Mouse (Mus musculus) hindbrain, embryonic 15.5 days (tissue): ENCODE results near the gene Tmem200c. TPM values are rescaled to one million over a fixed set of nuclear protein-coding genes. Genes with fewer than 3 reads are reported as not detected.

Experiments
- ATAC-seq: fragments of 200-750 bp; cut with Nextera tagmentation; 2 replicates; pipeline ENCODE4 v1.8.0; 2017; ENCODE audit warnings: low read depth, moderate number of reproducible peaks, moderate TSS enrichment; ENCODE audit not compliant: low FRiP score
- H3K27ac ChIP-seq: fragments of 300-500 bp; sonication (generic); replicated peaks from 2 replicates; pipeline ENCODE4 v1.5.1; 2015; ENCODE audit warnings: mild to moderate bottlenecking, inconsistent platforms
- H3K27me3 ChIP-seq: fragments of 300-500 bp; sonication (generic); 2 replicates; pipeline ENCODE4 v1.6.1; 2015; ENCODE audit warnings: control low read depth, inconsistent platforms
- H3K36me3 ChIP-seq: fragments of 300-500 bp; sonication (generic); 2 replicates; pipeline ENCODE4 v1.6.1; 2015; ENCODE audit warnings: control low read depth, inconsistent platforms
- H3K4me1 ChIP-seq: fragments of 300-500 bp; sonication (generic); replicated peaks from 2 replicates; pipeline ENCODE4 v1.6.1; 2015; ENCODE audit warnings: control low read depth, inconsistent platforms
- H3K4me2 ChIP-seq: fragments of 300-500 bp; sonication (generic); 2 replicates; pipeline ENCODE4 v1.6.1; 2015; ENCODE audit warnings: moderate library complexity, mild to moderate bottlenecking, inconsistent platforms
- H3K4me3 ChIP-seq: fragments of 300-500 bp; sonication (generic); 2 replicates; pipeline ENCODE4 v1.5.1; 2015; ENCODE audit warnings: mild to moderate bottlenecking, inconsistent platforms
- H3K9ac ChIP-seq: fragments of 300-500 bp; sonication (generic); 2 replicates; pipeline ENCODE4 v1.6.1; 2015; ENCODE audit warnings: inconsistent platforms
- H3K9me3 ChIP-seq: fragments of 300-500 bp; sonication (generic); 2 replicates; pipeline ENCODE4 v1.6.1; 2016; ENCODE audit warnings: control low read depth, inconsistent platforms
- WGBS: fragments of 180-500 bp; shearing (Covaris S2); methylation state at CpG from one replicate; pipeline ENCODE4 v1.1.7; 2015; 5-methylcytosine and 5-hydroxymethylcytosine counted together
- polyA plus RNA-seq: library from polyadenylated mRNA; unstranded; fragments of >200 nt; fragmentation: Nextera tagmentation; extraction: Ambion mirVana; gene quantifications from 2 replicates; pipeline ENCODE4 v1.2.1, GENCODE M21; 2015

The Tmem200c gene
- 3.5 and 4.6 TPM in 2 replicates for polyA plus RNA-seq

GRCm38 (mm10) chr17:68826323-68826722, at the start of gene Tmem200c:
Tmem200c (plus strand) TSS chr17:68826623.
- Histone ChIP-seq H3K9me3 (no peaks in the 10 kb centered on the region), H3K27ac (no peak within 1 kb of the TSS), H3K27me3 (no peaks in the 10 kb centered on the region), H3K4me1 (no peaks in the 10 kb centered on the region), H3K36me3 (no peaks in the 10 kb centered on the region), H3K9ac (no peak within 1 kb of the TSS), H3K4me3 (no peak within 1 kb of the TSS), H3K4me2 (no peak within 1 kb of the TSS)
- WGBS, result 92% methylated on average over 6 of the region's 6 CpGs
- no peak for ATAC-seq

GRCm38 (mm10) chr17:68793741-68794140, 32.7 kb upstream of the Tmem200c start:
- ATAC-seq, result no peak
- no peaks in the 10 kb centered on the region for H3K4me1 ChIP-seq
- H3K4me3 ChIP-seq, result no peak overlapping the region
- no peak overlapping the region for H3K27ac ChIP-seq
- H3K9me3 ChIP-seq, result no peaks in the 10 kb centered on the region
- H3K9ac ChIP-seq, result no peak overlapping the region
- no peaks in the 10 kb centered on the region for H3K36me3 ChIP-seq
- H3K4me2 ChIP-seq, result no peak overlapping the region
- WGBS, result 85% methylated on average over 4 of the region's 4 CpGs
- no peaks in the 10 kb centered on the region for H3K27me3 ChIP-seq

GRCm38 (mm10) chr17:68836655-68837012, 10.2 kb downstream of the Tmem200c start:
- peak overlapping the region; percentile 60 for H3K9ac ChIP-seq
- H3K4me1 ChIP-seq, result peaks cover 40% of the 10 kb centered on the region
- H3K9me3 ChIP-seq, result no peaks in the 10 kb centered on the region
- peak; percentile 64 for ATAC-seq
- H3K4me3 ChIP-seq, result peak overlapping the region; percentile 65
- H3K27ac ChIP-seq, result no peak overlapping the region
- H3K4me2 ChIP-seq, result peak overlapping the region; percentile 97
- H3K27me3 ChIP-seq, result peaks cover 2% of the 10 kb centered on the region; the same call in 1 of the 2 replicates
- WGBS, result 0% methylated on average over 10 of the region's 15 CpGs
- no peaks in the 10 kb centered on the region for H3K36me3 ChIP-seq

- peak; percentile 78 for ATAC-seq
- Histone ChIP-seq H3K4me1 (peaks cover 45% of the 10 kb centered on the region), H3K4me2 (peak overlapping the region; percentile 97), H3K9ac (peak overlapping the region; percentile 60), H3K27ac (peak overlapping the region; percentile 36), H3K27me3 (peaks cover 2% of the 10 kb centered on the region; the same call in 1 of the 2 replicates), H3K4me3 (peak overlapping the region; percentile 65), H3K36me3 (no peaks in the 10 kb centered on the region), H3K9me3 (no peaks in the 10 kb centered on the region)
- under 1% methylated on average over 67 of the region's 72 CpGs for WGBS
These were observed 10.8 kb downstream of the Tmem200c start for GRCm38 (mm10) chr17:68837013-68837858.

GRCm38 (mm10) chr17:68837859-68838194, 11.4 kb downstream of the Tmem200c start:
- no peaks in the 10 kb centered on the region for H3K9me3 ChIP-seq
- WGBS, result 2% methylated on average over 4 of the region's 4 CpGs
- peaks cover 45% of the 10 kb centered on the region for H3K4me1 ChIP-seq
- peak overlapping the region; percentile 60 for H3K9ac ChIP-seq
- H3K27ac ChIP-seq, result peak overlapping the region; percentile 36
- peak overlapping the region; percentile 97 for H3K4me2 ChIP-seq
- H3K27me3 ChIP-seq, result peaks cover 2% of the 10 kb centered on the region; the same call in 1 of the 2 replicates
- no peaks in the 10 kb centered on the region for H3K36me3 ChIP-seq
- ATAC-seq, result no peak
- peak overlapping the region; percentile 65 for H3K4me3 ChIP-seq

- H3K4me1 ChIP-seq, result peaks cover 45% of the 10 kb centered on the region
- peak overlapping the region; percentile 97 for H3K4me2 ChIP-seq
- peaks cover 1% of the 10 kb centered on the region; the same call in 1 of the 2 replicates for H3K27me3 ChIP-seq
- no peak overlapping the region for H3K9ac ChIP-seq
- no peak overlapping the region for H3K27ac ChIP-seq
- ATAC-seq, result no peak
- 16% methylated on average over 17 of the region's 17 CpGs for WGBS
- peak overlapping the region; percentile 56 for H3K4me3 ChIP-seq
- no peaks in the 10 kb centered on the region for H3K9me3 ChIP-seq
- no peaks in the 10 kb centered on the region for H3K36me3 ChIP-seq
These were observed 13.6 kb downstream of the Tmem200c start for GRCm38 (mm10) chr17:68839888-68840571.

GRCm38 (mm10) chr17:68840572-68840939, 14.1 kb downstream of the Tmem200c start:
- H3K4me2 ChIP-seq, result peak overlapping the region; percentile 97
- no peak overlapping the region for H3K27ac ChIP-seq
- peaks cover 45% of the 10 kb centered on the region for H3K4me1 ChIP-seq
- H3K9ac ChIP-seq, result no peak overlapping the region; the same call in 1 of the 2 replicates
- H3K4me3 ChIP-seq, result peak overlapping the region; percentile 56
- H3K27me3 ChIP-seq, result no peaks in the 10 kb centered on the region; the same call in 1 of the 2 replicates
- no peak for ATAC-seq
- H3K36me3 ChIP-seq, result no peaks in the 10 kb centered on the region
- H3K9me3 ChIP-seq, result no peaks in the 10 kb centered on the region
- WGBS, result 17% methylated on average over 10 of the region's 10 CpGs

- ATAC-seq, result peak; percentile 56
- no peaks in the 10 kb centered on the region for H3K36me3 ChIP-seq
- H3K27ac ChIP-seq, result peak overlapping the region; percentile 60; the same call in 1 of the 2 replicates
These were observed 14.9 kb downstream of the Tmem200c start for GRCm38 (mm10) chr17:68841097-68841891.

GRCm38 (mm10) chr17:68841892-68842252, 15.4 kb downstream of the Tmem200c start:
- no peaks in the 10 kb centered on the region for H3K9me3 ChIP-seq
- WGBS, result 6% methylated on average over 20 of the region's 22 CpGs
- no peaks in the 10 kb centered on the region for H3K36me3 ChIP-seq
- peaks cover 40% of the 10 kb centered on the region for H3K4me1 ChIP-seq
- H3K4me2 ChIP-seq, result peak overlapping the region; percentile 97
- peak; percentile 47; the same call in 1 of the 2 replicates for ATAC-seq
- H3K9ac ChIP-seq, result peak overlapping the region; percentile 52
- no peak overlapping the region for H3K27ac ChIP-seq
- peak overlapping the region; percentile 56 for H3K4me3 ChIP-seq
- no peaks in the 10 kb centered on the region; the same call in 1 of the 2 replicates for H3K27me3 ChIP-seq

More at GRCm38 (mm10) chr17:68841097-68841891, 14.9 kb downstream of the Tmem200c start:
- Histone ChIP-seq H3K27me3 (no peaks in the 10 kb centered on the region; the same call in 1 of the 2 replicates), H3K9ac (peak overlapping the region; percentile 52), H3K4me3 (peak overlapping the region; percentile 56), H3K9me3 (no peaks in the 10 kb centered on the region), H3K4me1 (peaks cover 45% of the 10 kb centered on the region), H3K4me2 (peak overlapping the region; percentile 97)
- under 1% methylated on average over 67 of the region's 75 CpGs for WGBS

GRCm38 (mm10) chr17:68845931-68846330, 19.5 kb downstream of the Tmem200c start:
- H3K4me3 ChIP-seq, result no peak overlapping the region
- H3K9ac ChIP-seq, result no peak overlapping the region
- H3K27me3 ChIP-seq, result no peaks in the 10 kb centered on the region
- 78% methylated on average over 5 of the region's 5 CpGs for WGBS
- H3K9me3 ChIP-seq, result no peaks in the 10 kb centered on the region
- ATAC-seq, result no peak
- no peak overlapping the region for H3K4me2 ChIP-seq
- no peak overlapping the region for H3K27ac ChIP-seq
- no peaks in the 10 kb centered on the region for H3K36me3 ChIP-seq
- H3K4me1 ChIP-seq, result peaks cover 12% of the 10 kb centered on the region

GRCm38 (mm10) chr17:68848739-68849138, 22.3 kb downstream of the Tmem200c start:
- H3K4me1 ChIP-seq, result 0 out of 2 replicates have a peak, but pooled peaks cover 4% of the 10 kb centered on the region
- no peaks in the 10 kb centered on the region for H3K27me3 ChIP-seq
- no peak overlapping the region for H3K4me3 ChIP-seq
- no peak for ATAC-seq
- H3K36me3 ChIP-seq, result no peaks in the 10 kb centered on the region
- H3K4me2 ChIP-seq, result no peak overlapping the region
- WGBS, result 85% methylated on average over 6 of the region's 6 CpGs
- no peak overlapping the region for H3K9ac ChIP-seq
- H3K9me3 ChIP-seq, result no peaks in the 10 kb centered on the region
- H3K27ac ChIP-seq, result no peak overlapping the region
